8 mouse cellular contexts compared by ENCODE assay signal in the genomic region with DNA sequence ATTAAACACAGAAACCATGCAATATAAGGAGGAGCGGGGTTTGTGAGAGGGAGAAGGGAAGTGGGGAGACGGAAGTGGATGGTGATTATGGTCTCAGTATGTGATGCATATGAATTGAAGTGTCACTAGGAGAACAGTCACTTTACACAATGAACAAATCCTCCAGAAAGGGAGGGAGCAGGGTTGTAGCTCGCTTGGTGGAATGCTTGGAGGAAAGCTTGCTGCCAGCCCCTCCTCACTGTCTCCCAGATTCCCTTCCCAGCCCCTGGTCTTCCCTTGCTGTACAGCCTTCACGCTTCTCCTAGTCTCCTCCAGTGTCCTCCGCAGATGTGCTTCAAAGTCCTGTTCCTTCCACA. TPM values are rescaled to one million over a fixed set of nuclear protein-coding genes. Genes with fewer than 3 reads are reported as not detected.
DNase-seq lines count a peak whose midpoint lies in the region; ATAC-seq and TF ChIP-seq lines count a peak whose summit lies in the region.

No protein-coding gene starts in this region.

- DNase-seq in liver, embryonic 11.5 days (ENCODE audit: low spot score): no peak
- no peak for DNase-seq in liver
- no peak for DNase-seq in cerebellum, postnatal 25 days
- DNase-seq in yolk sac, embryonic 10.5 days (ENCODE audit: low spot score): no peak
- DNase-seq in frontal cortex, postnatal 14 days (ENCODE audit: low spot score in 2 of 2): no peak

- H3K4me1 ChIP-seq in liver, embryonic 11.5 days (replicated peaks; ENCODE audit: control insufficient read depth, insufficient read depth, low read length): peaks cover 10% of the 10 kb centered on the region
- H3K4me1 ChIP-seq in forebrain, embryonic 12.5 days: 0 out of 2 replicates have a peak, but pooled peaks cover 8% of the 10 kb centered on the region
- H3K4me1 ChIP-seq in limb, embryonic 15.5 days: peaks cover 9% of the 10 kb centered on the region; the same call in 1 of the 2 replicates
- peaks cover 4% of the 10 kb centered on the region; the same call in 1 of the 2 replicates for H3K4me1 ChIP-seq in small intestine, adult 2 months (ENCODE audit: control insufficient read depth, insufficient read depth, insufficient read length, low read length)

- no peak overlapping the region for H3K9ac ChIP-seq in liver, embryonic 11.5 days (ENCODE audit: low read depth, low read length)
- no peak overlapping the region for H3K9ac ChIP-seq in forebrain, embryonic 12.5 days
- no peak overlapping the region for H3K9ac ChIP-seq in limb, embryonic 15.5 days

- H3K36me3 ChIP-seq in liver, embryonic 11.5 days (ENCODE audit: control insufficient read depth, insufficient read depth, low read length): no peaks in the 10 kb centered on the region
- no peaks in the 10 kb centered on the region for H3K36me3 ChIP-seq in forebrain, embryonic 12.5 days (replicated peaks)
- no peaks in the 10 kb centered on the region for H3K36me3 ChIP-seq in limb, embryonic 15.5 days
- H3K36me3 ChIP-seq in small intestine, adult 2 months (ENCODE audit: control insufficient read depth, insufficient read depth, low read length): no peaks in the 10 kb centered on the region

- WGBS in liver, embryonic 11.5 days: 35% methylated on average over 5 of the region's 5 CpGs
- 42% methylated on average over 5 of the region's 5 CpGs for WGBS in forebrain, embryonic 12.5 days
- 27% methylated on average over 5 of the region's 5 CpGs for WGBS in limb, embryonic 15.5 days
- WGBS in small intestine, adult 2 months: 44% methylated on average over 5 of the region's 5 CpGs

- peak overlapping the region; percentile 37 for H3K4me3 ChIP-seq in liver, embryonic 11.5 days (ENCODE audit: low read depth, low read length)
- peak overlapping the region; percentile 22; the same call in 1 of the 2 replicates for H3K4me3 ChIP-seq in forebrain, embryonic 12.5 days (replicated peaks)
- peak overlapping the region; percentile 29 for H3K4me3 ChIP-seq in limb, embryonic 15.5 days
- H3K4me3 ChIP-seq in small intestine, adult 2 months (ENCODE audit: low read depth, low read length): peak overlapping the region; percentile 40; the same call in 1 of the 2 replicates

- no peaks in the 10 kb centered on the region for H3K9me3 ChIP-seq in liver, embryonic 11.5 days (ENCODE audit: control insufficient read depth, low read length)
- no peaks in the 10 kb centered on the region for H3K9me3 ChIP-seq in forebrain, embryonic 12.5 days
- H3K9me3 ChIP-seq in limb, embryonic 15.5 days: no peaks in the 10 kb centered on the region

- TF ChIP-seq CTCF in small intestine, adult 2 months (IDR thresholded peaks at IDR 0.05; ENCODE audit: extremely low read depth, insufficient read length, insufficient replicate concordance, low read depth, low read length): no peak

- no peaks in the 10 kb centered on the region for H3K27me3 ChIP-seq in liver, embryonic 11.5 days (replicated peaks; ENCODE audit: control insufficient read depth, insufficient read depth, low read length)
- no peaks in the 10 kb centered on the region for H3K27me3 ChIP-seq in forebrain, embryonic 12.5 days
- H3K27me3 ChIP-seq in limb, embryonic 15.5 days: no peaks in the 10 kb centered on the region
- H3K27me3 ChIP-seq in small intestine, adult 2 months (ENCODE audit: control insufficient read depth, insufficient read depth, low read length): no peaks in the 10 kb centered on the region

- H3K4me2 ChIP-seq in liver, embryonic 11.5 days: peak overlapping the region; percentile 69
- peak overlapping the region; percentile 44 for H3K4me2 ChIP-seq in forebrain, embryonic 12.5 days
- peak overlapping the region; percentile 52 for H3K4me2 ChIP-seq in limb, embryonic 15.5 days

- no peak overlapping the region for H3K27ac ChIP-seq in liver, embryonic 11.5 days (ENCODE audit: low read depth, low read length)
- H3K27ac ChIP-seq in forebrain, embryonic 12.5 days: no peak overlapping the region
- H3K27ac ChIP-seq in limb, embryonic 15.5 days: no peak overlapping the region
- H3K27ac ChIP-seq in small intestine, adult 2 months (ENCODE audit: insufficient read depth, low read depth, low read length): no peak overlapping the region

- no peak for ATAC-seq in liver, embryonic 11.5 days (replicated peaks; ENCODE audit: low FRiP score)
- no peak for ATAC-seq in forebrain, embryonic 12.5 days (ENCODE audit: low FRiP score)
- no peak for ATAC-seq in limb, embryonic 15.5 days (ENCODE audit: insufficient number of reproducible peaks, low FRiP score, low TSS enrichment, low read depth)

- TF ChIP-seq POLR2A in small intestine, adult 2 months (IDR thresholded peaks at IDR 0.05; ENCODE audit: low read depth, low read length): no peak

RNA-seq across cellular contexts. Expression of a gene that starts 22.9 kb away (rescaled TPM):
- polyA plus RNA-seq in liver, embryonic 11.5 days (2014; fragmentation: Nextera tagmentation; extraction: Ambion mirVana): 0.48 and 0.61 TPM in 2 replicates
- 0.41 and 0.64 TPM in 2 replicates for polyA plus RNA-seq in forebrain, embryonic 12.5 days (2016; fragmentation: Nextera tagmentation; extraction: Ambion mirVana)
- polyA plus RNA-seq in limb, embryonic 15.5 days (2015; fragmentation: Nextera tagmentation; extraction: Ambion mirVana): 4.6 and 5.6 TPM in 2 replicates
- polyA plus RNA-seq in small intestine, adult 2 months (2012; rRNA removed): 1.2 and 1.7 TPM in 2 replicates

RNA-seq across cellular contexts. Expression of a gene that starts 28.4 kb away (rescaled TPM):
- polyA plus RNA-seq in liver, embryonic 11.5 days (2014; fragmentation: Nextera tagmentation; extraction: Ambion mirVana): 4.0 and 4.3 TPM in 2 replicates
- polyA plus RNA-seq in forebrain, embryonic 12.5 days (2016; fragmentation: Nextera tagmentation; extraction: Ambion mirVana): 10.6 and 10.9 TPM in 2 replicates
- polyA plus RNA-seq in limb, embryonic 15.5 days (2015; fragmentation: Nextera tagmentation; extraction: Ambion mirVana): 4.0 and 4.8 TPM in 2 replicates
- polyA plus RNA-seq in small intestine, adult 2 months (2012; rRNA removed): 2.9 and 5.3 TPM in 2 replicates

RNA-seq across cellular contexts. Expression of a gene that starts 54.4 kb away (rescaled TPM):
- 21.3 and 21.8 TPM in 2 replicates for polyA plus RNA-seq in liver, embryonic 11.5 days (2014; fragmentation: Nextera tagmentation; extraction: Ambion mirVana)
- polyA plus RNA-seq in forebrain, embryonic 12.5 days (2016; fragmentation: Nextera tagmentation; extraction: Ambion mirVana): 23.8 and 31.4 TPM in 2 replicates
- polyA plus RNA-seq in limb, embryonic 15.5 days (2015; fragmentation: Nextera tagmentation; extraction: Ambion mirVana): 12.9 and 15.2 TPM in 2 replicates
- polyA plus RNA-seq in small intestine, adult 2 months (2012; rRNA removed): 9.3 and 11.3 TPM in 2 replicates
